Mouse (Mus musculus) thymus, adult 18-20 months (tissue): ENCODE data around the gene Csrp1.

Source experiments
- DNase-seq, 2 experiments: peaks; one replicate each; pipeline ENCODE4 v3.0.0; 2022; ENCODE audit warnings: mixed read lengths in 2 of 2

Gene Csrp1

GRCm38 (mm10) chr1:135719983-135720382 is at the start of gene Csrp1:
TSS of gene Csrp1 (plus strand) at chr1:135720061.
- DNase-seq: no peak

DNA sequence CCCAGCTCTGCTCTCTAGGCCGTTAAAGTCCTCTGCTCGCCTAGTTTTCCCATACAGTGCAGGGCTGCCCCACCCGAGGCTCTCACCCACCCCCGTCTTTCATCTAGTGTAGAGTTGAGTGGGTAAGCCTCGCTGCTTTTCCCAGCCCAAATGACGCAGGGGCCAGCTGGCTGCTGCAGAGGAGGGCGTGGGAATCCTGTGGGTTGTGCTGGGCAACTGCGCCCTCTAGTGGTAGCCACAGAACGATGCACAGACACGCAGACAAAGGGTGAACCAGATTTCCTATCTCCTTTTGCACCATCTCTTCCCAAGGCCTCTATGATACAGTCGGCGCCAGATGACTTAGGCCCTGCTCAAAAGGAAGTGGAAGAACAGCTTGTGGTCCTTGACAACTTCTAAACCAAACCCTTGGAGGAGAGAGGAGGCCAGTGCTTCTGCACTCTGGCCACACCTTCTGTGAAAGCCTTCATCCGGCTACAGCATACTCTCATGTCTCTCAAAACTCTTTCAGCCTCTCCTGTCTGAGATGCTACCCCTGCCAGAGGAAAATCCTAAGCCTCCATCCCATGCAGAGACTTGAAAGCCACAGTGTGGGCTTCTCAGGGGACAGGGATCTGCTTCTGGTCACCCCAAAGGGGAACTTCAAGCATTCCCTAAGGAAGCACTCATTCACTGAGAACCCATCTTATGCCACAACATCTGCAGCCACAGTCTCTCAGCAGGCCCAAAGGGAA is 49.3 kb upstream of the Csrp1 start:
- peak; percentile 38 to 39 for DNase-seq

GRCm38 (mm10) chr1:135671406-135671805 is 48.5 kb upstream of the Csrp1 start:
- DNase-seq: no peak

GRCm38 (mm10) chr1:135671956-135672355 is 47.9 kb upstream of the Csrp1 start:
- no peak for DNase-seq

- DNase-seq: no peak
Observed at GRCm38 (mm10) chr1:135672374-135672773, 47.5 kb upstream of the Csrp1 start.

DNA sequence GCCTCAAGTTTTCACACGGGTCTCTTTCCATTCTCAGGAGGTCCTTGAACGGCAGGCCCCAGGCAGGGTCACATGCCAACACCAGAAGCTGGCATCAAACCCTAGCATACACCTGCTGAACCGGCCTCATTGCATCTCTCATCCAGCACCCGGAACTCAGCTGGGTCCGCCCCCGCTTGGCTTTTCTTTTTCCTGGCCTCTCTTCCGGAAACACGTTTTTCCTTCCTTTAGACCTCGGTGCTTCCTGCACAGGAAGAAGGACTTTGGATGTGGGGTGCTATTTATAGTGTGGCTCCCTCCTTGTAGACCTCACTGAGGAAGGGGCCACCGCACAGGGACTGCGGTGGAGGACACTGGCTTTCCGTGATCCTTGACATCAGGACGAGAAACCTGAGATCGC is 46.4 kb upstream of the Csrp1 start:
- no peak for DNase-seq

GRCm38 (mm10) chr1:135675449-135676129 is 44.3 kb upstream of the Csrp1 start:
- DNase-seq: no peak

- no peak for DNase-seq
Observed at GRCm38 (mm10) chr1:135676247-135676646, 43.6 kb upstream of the Csrp1 start.

DNA sequence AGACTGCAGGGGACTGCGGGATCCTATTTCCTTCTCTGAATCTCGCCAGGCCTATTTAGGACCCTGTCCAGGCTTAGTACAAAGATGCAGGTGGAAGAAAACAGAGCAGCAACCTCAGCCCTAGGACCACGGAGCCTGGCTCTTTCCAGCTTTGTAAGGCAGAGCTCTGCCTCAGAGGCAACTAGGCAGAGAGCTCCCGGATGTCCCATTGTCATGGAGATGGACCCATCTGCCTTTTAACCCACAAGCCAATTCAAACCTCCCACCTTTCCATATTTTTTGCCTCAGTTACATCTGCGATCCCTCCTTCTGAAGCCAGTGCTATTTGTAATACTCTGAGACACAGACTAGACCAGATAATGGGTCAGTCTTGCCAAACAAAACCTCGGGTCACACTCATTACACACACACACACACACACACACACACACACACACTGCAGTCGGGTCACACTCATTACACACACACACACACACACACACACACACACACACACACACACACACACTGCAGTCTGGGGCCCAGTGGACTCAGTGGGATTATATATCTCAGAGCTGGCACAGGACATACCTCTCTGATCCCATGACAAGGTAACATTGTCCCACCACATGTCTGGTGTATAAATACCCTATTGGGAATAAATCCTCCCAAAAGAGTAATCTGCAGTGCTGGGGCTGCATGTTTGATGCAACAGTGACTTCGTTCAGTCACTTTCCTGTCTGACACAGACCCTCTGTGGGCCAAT is 42.8 kb upstream of the Csrp1 start:
- DNase-seq: no peak

- DNase-seq: no peak
Observed at GRCm38 (mm10) chr1:135678145-135678544, 41.7 kb upstream of the Csrp1 start.

- no peak for DNase-seq
Observed at GRCm38 (mm10) chr1:135680716-135681115, 39.1 kb upstream of the Csrp1 start.

DNA sequence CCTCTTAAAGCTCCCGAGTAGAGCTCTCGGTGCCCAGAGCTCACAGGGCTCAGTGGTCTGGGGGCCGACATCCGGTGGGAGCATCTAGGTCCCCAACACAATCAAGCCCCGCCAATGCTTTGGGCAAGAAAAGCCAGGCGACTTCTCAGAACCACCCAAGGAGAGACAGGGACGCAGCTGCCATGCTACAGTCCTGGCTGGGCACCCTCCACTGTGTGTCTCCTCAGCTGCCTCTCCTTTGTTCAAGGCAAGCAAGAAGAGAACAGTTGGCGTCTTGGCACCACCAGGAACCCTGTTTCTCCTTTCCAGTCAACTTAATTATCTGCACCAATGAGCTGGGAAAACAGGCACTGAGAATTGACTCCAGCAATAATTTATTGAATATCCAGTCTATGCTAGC is 38.7 kb upstream of the Csrp1 start:
- no peak for DNase-seq

DNA sequence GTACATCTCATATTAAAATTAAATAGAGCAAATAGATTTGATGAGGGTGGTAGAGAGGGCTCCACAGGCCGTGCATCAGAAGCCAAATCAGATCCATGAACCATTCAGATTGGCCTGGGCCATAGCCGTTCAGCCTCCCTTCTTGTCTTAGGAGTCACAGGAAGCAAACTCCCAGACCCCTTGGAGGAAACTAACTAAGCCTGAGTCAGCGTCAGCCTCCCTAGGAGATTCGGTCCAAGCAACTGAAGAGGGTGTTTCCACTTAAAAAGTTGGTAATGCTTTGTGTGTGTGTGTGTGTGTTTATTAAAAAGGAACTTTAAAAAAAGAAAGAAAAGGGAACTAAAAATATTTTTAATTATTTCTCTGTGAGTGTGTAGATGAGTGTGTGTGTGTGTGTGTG is 35.0 kb upstream of the Csrp1 start:
- DNase-seq: no peak

- DNase-seq: no peak
Observed at GRCm38 (mm10) chr1:135685316-135685715, 34.5 kb upstream of the Csrp1 start.

- no peak for DNase-seq
Observed at GRCm38 (mm10) chr1:135686792-135687510, 32.9 kb upstream of the Csrp1 start.

DNA sequence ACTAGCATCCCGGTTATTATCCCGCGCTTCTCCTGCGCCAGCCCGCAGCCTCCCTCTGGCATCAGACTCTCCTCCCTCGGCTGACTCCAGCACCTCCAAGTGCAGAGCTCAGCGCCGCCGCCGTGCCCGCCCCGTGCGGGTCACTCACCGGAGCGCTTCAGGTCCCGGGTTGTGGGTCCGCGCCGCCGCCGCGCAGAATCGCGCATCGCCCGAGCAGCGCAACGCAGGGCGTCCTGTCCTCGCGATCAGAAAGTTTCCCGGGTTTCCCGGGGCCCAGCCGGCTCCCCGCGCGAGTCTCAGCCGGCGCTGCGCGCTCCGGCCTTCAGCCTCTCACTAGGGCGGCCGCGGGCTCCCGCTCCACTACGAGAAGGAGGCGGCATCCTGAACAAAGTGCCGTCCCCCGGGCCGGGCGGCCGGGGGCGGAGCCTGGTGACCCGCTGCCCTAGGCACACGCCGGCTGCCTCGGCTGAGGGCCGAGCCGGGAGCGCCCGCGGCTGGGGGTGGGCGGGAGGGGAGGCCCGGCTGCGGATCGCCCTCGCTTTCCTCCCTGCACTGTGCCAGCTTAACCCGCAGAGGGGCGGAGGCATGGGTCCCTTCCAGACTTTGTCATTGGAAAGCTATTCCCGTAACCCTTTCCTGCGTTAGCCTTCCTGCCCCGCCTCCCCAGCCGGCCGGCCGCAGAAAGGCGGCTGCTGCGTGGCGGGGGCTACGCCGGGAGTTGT is 31.9 kb upstream of the Csrp1 start:
- no peak for DNase-seq

DNA sequence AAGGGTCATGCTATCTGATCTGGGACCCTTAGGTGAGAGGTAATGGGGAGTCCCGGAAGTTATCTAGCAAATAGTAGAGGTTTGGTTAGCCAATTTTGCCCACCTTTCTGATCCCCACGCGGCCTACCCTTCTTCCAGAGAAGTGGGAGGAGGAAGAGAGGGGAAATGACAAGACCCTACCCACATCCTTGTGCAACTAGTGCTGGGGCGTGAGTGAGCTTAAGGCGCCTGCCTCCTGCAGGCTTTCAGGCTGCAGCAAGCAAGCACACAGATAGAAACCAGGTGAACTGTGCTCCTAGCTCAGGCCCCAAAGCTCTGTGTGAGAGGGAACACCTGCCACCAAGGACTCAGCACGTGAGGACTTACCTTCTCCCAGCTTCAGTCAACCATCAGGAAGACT is 31.2 kb upstream of the Csrp1 start:
- DNase-seq: no peak

GRCm38 (mm10) chr1:135690784-135691416 is 29.0 kb upstream of the Csrp1 start:
- DNase-seq: no peak

DNA sequence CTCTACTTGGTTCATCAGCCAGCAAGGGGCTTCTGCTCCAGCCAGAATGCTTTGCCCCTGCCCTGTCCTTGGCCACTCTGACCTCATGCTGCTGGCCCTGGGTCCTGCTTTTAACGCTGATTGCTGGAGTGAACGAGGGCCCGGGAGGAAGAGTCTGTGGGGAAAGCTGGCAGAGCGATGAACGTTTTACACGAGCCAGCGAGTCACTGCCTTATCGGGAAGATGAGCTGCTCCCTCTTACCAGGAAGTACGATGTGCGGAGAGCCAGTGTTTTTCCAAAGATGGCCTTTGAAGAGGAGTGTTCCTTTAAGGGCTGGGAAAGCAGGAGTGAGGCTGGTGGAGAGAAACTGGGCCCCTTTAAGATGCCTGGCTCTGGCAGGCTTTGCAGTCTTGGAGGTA is 28.4 kb upstream of the Csrp1 start:
- DNase-seq: no peak

- no peak for DNase-seq
Observed at GRCm38 (mm10) chr1:135694181-135694580, 25.7 kb upstream of the Csrp1 start.

DNA sequence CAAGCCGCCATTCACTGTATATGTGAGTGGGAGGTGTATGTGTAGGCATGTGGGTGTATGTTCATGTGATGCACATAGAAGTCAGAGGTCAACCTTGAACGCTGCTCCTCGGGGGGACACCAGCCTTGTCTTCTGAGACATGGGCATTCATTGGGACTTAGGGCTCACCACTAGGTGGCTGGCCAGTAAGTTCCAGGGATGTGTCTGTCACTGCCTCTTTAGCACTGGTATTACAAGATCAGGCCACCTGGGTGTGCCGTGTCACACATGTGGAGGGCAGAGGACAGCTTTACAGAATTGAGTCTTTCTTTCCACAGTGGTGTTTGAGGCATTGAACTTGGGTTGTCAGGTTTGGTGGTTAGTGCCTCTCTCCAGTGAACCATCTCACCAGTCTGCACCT is 22.4 kb upstream of the Csrp1 start:
- DNase-seq: no peak

DNA sequence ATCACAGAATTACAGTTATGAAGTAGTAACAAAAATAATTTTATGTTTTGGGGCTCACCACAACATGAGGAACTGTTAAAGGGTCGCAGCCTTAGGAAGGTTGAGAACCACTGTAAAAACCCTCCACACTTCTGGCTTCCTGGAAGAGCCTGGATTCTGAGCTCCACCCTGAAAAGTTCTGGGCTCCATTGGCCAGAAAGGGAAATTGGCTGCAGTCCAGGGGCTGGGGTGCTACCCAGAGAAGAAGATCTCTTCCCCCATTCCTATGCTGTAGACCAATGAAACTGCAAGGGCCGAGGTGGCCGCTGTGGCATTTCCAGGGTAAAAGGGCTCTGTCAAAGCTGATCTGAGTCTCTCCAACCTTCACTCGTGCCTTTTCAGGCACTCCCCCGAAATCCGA is 21.8 kb upstream of the Csrp1 start:
- DNase-seq: no peak
